Mouse (Mus musculus): Measurements from ENCODE around the gene 2610528A11Rik. TPM values are rescaled to one million over a fixed set of nuclear protein-coding genes. Genes with fewer than 3 reads are reported as not detected.
"Not testable (repeated sequence)": the region's sequence is repeated elsewhere in the genome, so short reads cannot be mapped to it uniquely, and the experiment has no call there.

The 2610528A11Rik gene
- total RNA-seq (2017) = 2.8 TPM in 1 of 2 replicates, not detected in the other

DNA sequence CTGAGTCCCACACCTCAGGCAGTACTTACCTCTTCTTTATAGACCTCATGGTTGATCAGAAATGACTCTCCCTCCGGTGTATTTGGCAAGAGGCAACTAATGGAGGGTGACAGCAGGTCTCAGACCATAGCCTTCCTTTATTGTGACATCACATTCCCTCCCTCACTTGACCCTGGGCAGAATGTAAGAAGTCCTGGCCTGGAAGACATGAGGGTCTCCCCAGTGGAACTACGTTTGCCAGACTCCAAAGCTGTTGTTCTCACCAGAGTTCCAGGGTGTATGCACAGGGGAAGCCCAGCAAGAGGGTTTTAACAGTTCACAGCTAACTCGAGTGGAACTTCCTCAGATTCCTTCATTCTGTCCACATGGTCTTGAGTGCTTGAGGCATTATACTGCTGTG, at the start of gene 2610528A11Rik:
TSS of gene 2610528A11Rik (minus strand) at position 101 of the 400 bp plus-strand sequence.
- ATAC-seq (replicated peaks; ENCODE audit: low read depth, poor library complexity, severe bottlenecking) = no peak

DNA sequence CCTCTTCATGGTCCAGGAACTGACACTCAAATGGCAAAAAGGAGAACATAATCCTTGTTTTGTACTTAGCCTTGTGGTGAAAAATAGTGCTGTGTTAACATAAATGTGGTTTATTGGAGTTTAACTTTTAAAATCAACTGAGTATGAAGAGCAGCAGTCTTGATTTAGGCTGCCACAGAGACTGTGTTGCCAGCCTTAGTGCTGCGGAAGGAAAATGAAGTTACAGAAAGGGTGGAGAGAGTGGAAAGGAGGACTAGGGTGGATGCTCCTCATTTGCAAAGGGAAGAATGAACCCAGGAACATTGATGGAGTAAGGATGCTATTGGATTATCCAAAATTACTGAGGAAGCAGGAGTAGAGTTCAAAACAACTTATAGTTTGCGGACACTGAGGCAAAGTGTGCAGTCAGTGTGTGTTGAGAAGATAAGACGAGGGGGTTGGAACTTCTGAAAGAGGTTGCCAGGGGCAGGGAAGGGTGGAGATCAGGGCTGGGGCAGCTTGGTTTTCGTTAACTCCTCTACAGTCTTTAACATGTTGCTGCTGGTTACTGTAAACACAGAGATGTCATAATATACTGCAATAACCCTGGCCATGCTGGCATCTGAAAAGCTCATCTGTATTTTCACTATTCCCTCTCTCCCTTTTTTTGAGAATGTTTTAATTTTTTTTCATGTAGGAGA, 49.6 kb upstream of the 2610528A11Rik start:
- peak; percentile 67 for ATAC-seq (replicated peaks; ENCODE audit: low read depth, poor library complexity, severe bottlenecking)

DNA sequence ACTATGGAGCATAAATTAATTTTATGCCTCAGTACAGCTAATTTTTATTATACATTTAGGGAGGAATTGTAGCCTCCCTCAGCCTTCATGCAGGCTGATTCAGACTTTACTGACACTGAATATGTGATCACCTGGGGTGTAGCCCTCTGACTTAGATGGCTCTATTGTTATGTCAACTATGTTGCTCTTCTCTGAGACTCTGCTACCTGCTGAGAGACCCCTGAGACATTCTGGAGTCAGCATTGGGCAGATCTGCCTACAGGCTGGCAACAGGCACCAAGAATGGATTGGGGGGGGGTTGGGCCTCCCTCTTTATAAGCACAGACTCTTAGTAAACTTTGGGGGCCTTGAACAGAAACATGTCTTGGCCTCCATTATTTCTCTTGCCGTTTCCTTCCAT, 40.6 kb upstream of the 2610528A11Rik start:
- no peak for ATAC-seq (replicated peaks; ENCODE audit: low read depth, poor library complexity, severe bottlenecking)

DNA sequence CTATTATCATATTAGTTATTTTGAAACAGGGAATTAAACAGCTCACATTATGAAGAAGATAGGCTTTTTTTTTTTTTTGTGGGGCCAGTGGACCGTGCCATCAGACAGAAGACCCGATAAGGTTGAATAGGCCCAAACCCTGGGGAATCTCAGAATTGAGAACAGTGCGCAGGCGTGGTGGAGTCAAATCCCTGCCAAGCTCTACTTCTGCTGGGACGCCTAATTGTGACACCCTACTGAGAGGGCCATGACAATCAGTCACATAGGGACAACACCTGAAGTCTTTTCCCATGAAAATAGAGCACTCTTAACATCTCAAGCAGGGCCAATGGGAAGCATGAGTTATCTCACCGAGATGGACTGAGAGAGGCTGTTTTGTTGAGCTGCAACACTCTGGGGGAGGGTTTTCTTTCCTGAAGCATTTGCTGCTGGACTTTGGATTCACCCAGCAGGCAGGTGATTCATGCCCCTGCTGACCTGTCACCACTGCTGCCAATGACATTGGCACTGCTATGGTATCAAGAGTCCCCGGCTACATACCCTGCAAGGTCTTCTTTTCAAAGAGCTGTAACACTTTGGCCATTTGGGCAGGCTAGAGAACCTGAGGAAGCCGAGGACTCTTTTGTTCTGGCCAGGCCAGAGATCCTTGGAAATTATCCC, 25.4 kb upstream of the 2610528A11Rik start:
- ATAC-seq (replicated peaks; ENCODE audit: low read depth, poor library complexity, severe bottlenecking) = no peak

DNA sequence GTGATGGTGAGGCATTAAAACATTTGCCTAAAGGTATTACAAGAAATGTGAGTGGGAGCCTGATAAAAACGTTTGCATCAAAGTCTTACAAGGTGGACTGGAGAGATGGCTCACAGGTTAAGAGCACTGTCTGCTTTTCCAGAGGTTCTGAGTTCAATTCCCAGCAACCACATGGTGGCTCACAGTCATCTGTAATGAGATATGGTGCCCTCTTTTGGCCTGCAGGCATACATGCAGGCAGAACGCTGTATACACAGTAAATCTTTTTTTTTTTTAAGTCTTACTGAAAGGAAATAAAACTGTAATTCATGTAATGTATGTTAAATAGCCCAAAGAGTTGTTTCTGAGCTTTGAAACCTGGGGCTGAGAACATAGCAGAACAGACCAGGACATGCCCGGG, 23.8 kb upstream of the 2610528A11Rik start:
- not testable (repeated sequence) for ATAC-seq (replicated peaks; ENCODE audit: low read depth, poor library complexity, severe bottlenecking)

DNA sequence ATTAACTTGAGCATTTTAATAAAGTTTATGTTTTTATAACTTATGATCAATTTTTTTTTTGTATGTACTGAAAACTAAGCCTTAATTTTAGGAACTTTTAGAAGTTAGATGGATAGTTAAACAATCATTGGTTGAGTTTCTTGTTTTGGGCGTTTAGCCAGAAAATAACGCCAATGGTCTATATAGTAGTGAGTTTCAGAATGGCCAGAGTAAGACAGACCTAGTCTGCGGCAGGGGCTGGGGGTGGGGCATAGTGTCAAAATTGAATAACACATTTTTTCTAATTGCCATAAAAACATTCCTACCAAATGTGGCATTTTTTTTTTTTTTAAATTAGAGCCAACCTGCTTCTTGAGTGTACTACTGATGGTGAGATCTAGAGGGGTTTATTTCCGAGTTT, 22.3 kb upstream of the 2610528A11Rik start:
- ATAC-seq (replicated peaks; ENCODE audit: low read depth, poor library complexity, severe bottlenecking) = no peak

DNA sequence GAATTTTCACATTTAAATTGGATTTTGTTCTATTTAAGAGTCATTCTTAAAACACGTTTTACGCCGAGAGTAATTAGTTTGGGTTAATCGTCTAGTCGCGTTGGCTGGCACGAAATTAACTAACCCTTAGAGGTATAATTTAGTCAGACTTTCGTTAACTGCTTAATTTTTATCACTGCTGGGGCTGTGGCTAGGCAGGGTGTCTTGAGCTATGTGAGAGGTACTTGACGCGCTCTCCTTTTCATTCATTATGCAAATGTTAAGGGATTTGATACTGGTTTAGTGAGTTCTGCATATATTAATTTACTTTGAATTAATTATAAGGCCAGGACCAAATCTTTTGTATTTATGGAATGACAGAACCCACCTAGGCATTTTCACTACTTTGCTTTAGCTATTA, 21.8 kb upstream of the 2610528A11Rik start:
- peak; percentile 15; the same call in 1 of the 2 replicates for ATAC-seq (replicated peaks; ENCODE audit: low read depth, poor library complexity, severe bottlenecking)

DNA sequence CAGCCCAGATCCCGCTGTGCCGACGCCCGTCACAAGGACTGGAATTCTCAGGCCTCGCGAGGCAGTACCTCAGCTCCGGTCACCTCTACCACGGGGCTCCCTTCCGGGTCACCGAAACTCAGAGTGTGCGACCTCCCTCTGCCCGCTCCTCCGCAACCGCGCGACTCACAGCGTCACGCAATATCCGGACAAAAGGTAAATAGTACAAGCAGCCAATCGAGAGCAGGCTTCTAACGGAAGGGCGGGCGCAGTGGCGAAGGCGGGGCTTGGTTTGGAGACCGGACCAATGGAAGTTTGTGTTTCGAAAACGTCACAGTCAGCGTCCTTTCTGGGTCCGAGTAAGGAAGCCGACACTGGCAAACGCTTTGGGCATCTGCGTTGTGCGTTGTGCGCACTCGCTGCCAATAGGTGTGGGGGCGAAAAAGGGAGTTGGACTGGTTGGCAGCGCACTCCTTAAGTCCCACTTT, 21.3 kb upstream of the 2610528A11Rik start, which contains the start of gene Ghitm:
TSS of gene Ghitm (minus strand) at position 146 of the 467 bp plus-strand sequence.
- peak; percentile 95 for ATAC-seq (replicated peaks; ENCODE audit: low read depth, poor library complexity, severe bottlenecking)

DNA sequence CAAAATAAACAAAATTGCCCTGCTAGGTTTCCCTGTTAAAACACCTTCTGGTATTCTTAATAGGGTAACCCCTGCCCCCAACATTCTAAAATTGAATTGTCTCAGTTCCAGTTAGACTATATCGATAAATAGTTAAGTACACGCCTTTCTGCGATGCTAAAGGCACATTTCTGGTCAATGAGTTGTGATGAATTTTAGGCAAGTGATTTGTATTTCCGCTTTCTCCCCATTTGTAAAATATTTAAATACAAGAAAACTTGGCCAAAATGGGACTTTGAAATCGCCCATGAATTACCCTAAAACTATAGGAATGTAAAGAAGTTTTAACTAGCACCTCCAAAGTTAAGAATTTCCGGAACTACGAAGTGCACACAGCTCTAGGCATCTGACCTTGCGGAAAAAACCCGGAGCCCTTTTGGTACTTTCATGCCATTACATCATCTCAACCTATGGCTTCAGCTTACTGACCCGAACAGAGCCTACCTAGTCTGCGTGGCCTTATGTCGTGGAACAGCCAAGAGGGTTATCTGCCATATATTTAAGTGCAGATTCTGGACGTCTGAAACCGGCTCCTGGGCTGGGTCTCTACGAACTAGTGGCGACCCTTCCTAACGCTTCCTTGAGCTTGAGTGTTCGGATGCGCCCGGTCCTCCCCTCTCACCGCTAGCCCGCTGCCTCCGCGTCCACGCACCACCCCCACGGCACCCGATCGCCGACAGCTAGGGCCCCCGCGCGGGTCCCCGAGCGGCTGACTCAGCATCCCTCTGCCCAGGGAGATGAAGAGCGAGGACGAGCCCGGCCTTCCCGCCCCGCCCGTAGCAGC, 20.7 kb upstream of the 2610528A11Rik start:
- ATAC-seq (replicated peaks; ENCODE audit: low read depth, poor library complexity, severe bottlenecking) = peak; percentile 50

DNA sequence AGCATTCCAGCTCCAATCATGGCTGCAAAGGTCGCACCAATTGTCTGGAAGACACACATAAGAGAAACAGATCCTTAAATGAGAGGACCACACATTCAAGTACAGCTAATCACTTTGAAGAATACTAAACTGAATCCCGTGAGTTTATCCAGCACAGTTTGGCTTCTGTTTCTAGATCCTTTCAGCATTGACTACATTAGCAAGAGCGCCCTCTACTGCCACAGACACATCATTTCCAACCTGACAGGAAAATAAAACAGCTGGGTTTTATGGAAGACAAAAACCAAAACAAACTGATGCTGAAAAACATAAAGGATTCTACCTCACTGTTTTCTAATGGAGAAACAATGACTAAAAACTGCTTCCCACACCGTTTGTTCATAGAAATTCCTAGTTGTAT, 13.8 kb upstream of the 2610528A11Rik start:
- ATAC-seq (replicated peaks; ENCODE audit: low read depth, poor library complexity, severe bottlenecking) = peak; percentile 80; the same call in 1 of the 2 replicates

DNA sequence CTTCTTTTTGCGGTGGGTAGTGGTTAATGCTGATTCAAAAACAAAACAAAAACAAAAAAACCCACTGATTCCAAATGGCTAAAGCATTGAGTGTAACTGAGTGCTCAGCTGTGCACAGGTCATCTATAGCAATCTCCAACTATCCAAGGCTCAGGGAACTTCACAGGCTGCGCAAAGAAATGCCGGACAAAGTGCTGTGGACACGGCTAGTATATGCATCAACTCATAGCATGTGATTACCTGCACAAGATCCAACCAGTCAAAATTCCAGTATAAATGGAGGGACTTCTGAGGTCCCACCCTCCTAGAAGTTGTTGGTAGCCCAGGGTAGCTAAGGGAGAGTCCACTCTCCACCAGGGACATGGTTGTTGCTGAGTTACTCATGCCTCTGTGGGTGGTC, 5.4 kb upstream of the 2610528A11Rik start:
- no peak for ATAC-seq (replicated peaks; ENCODE audit: low read depth, poor library complexity, severe bottlenecking)

DNA sequence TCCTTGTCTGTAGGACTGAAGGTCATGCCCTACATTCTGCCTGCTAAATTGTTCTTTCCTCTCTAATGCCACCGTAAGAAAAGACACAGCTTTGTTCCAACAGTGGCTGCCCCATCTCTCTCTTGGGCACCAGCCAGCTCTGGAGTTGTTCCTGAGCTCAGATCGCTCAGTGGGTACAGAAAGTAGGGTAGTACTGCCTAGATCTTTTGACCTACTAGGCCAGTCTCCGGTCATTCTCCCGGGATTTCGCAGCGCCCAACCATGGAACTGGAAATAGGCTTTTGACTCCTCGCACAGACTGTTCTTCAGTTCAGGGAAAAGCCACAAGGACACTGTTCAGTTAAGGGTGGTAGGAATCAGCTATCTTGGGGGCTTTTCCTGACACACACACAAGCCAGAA, 891 bp downstream of the 2610528A11Rik start:
- ATAC-seq (replicated peaks; ENCODE audit: low read depth, poor library complexity, severe bottlenecking) = no peak

DNA sequence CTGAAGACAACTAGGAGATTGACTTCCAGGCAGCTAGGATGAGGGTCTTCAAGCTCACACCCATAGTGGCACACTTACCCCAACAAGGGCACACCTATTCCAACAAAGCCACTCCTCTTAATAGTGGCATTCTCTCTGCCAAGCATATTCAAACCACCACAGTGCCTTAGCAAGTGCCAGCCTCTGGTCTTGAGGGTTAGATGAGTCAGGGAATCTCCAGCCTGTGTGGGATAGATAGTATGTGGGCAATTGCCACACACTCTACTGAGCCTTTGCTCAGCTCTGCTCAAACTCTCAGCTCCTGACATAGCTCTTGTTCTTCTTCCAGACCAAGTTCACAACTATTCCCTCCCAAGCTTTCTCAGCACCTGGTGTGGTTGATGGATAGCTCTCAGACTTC, 2.5 kb downstream of the 2610528A11Rik start:
- 0 out of 2 replicates have a peak, but pooled peaks have one; percentile 47 for ATAC-seq (replicated peaks; ENCODE audit: low read depth, poor library complexity, severe bottlenecking)

DNA sequence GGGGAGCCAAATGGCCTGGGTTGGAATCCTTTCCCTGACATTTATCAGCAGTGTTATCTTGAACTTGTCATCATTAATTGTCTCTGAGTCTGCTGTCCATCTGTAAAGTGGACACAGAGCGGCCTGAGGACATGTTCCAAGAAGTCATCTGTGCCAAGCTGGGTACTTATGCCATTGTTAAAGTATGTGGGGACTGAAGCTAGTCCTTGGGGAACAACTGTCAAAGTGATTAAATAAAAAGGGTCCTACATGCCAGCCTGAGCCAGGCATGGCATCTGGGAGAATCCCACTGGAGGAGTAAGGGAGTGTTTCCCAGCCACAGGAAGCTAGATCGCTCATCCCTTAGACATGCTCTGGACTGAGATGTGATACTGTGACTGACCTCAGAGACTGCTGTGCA, 3.4 kb downstream of the 2610528A11Rik start:
- no peak for ATAC-seq (replicated peaks; ENCODE audit: low read depth, poor library complexity, severe bottlenecking)

DNA sequence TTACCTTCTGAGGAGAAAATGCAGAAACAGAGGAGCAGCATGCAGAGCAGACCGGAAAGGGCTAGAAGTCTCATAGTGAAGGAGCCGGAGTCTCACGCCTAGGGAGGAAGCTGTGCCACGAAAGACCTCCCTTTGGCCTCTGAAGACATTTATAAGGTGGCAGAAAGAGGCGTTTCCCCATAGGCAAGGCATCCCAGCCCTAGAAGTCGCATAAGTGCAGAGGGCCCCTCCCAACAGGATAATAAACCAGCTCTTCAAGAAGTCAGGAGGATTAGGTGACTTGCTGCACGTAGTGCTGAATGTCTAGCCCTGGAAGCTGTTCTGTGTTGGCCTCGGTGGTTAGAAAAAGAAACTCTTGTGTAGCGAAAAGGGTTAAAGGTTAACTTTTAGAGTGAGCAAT, 3.8 kb downstream of the 2610528A11Rik start:
- ATAC-seq (replicated peaks; ENCODE audit: low read depth, poor library complexity, severe bottlenecking) = 0 out of 2 replicates have a peak, but pooled peaks have one; percentile 8

DNA sequence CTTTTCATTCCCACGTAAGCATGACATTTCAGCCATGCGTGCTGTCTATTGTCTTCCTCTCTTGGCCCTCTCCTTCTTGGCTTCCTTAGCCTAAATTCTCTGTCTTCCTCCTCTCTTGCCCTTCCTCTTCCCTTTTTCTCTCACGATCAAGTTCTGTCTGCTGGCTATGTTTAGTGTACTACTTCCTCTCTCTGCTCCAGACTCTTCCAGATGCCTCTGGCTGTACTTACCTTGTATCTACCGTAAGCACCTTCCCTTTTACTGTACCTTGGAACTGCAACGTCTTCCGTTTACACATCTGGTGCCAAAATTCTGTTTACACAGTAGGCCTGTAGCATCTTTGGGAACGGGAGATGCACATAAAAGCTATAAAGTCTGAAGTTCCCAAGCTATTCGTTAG, 4.4 kb downstream of the 2610528A11Rik start:
- 0 out of 2 replicates have a peak, but pooled peaks have one; percentile 29 for ATAC-seq (replicated peaks; ENCODE audit: low read depth, poor library complexity, severe bottlenecking)

DNA sequence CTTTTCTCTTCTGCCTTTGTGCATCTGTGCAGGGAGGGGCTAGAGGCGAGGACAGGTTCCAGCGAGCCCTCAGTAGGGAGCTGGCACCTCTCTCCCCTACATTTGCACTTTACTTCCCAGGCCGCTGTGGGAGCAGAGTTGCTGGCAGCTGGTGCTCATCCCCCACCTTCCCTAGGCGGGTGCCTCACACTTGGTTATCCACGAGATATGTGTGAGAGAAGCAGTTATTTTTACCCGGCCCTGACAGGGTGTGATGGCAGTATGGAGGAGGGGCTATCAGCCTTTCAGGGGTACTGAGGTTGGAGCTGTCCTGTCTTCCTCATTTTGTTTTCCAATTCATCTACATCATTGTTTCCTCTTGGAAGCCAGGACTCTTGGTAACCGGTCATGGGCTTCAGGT, 8.0 kb downstream of the 2610528A11Rik start:
- ATAC-seq (replicated peaks; ENCODE audit: low read depth, poor library complexity, severe bottlenecking) = no peak

DNA sequence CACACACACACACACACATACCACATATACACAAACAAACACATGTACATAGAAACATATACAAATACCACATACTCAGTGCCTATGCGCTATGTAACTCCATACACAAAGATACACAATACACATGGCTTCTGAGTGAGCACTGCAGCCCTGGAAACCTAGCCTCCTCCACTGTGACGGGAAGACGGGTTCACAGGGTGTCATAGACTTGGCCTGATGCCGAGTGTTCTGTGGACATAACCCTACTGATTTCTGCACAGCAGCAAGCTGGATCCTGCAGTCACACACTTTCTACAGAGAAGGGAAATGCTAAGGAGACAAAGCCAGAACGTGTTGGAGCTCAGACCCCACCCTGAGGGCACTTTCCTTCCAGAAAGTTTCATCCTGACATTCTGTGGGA, 9.1 kb downstream of the 2610528A11Rik start:
- no peak for ATAC-seq (replicated peaks; ENCODE audit: low read depth, poor library complexity, severe bottlenecking)

DNA sequence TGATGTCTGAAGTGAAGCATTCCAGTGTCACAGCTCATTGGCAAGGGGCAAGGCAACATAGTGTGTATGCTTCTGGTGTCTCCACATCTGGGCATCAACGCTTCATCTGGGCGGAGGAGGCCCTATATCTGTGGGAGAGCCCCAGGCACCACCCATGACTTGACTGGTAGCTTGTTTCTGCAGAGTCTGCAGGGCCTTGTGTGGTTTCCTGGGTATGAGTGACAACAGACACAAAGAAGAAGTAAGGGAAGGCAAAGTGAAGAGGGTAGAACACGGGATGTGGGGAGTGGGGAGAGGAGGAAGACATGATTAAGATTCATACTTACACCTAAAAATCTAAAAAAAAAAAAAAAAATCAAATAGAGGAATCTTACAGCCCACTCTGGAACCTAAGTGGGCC, 11.3 kb downstream of the 2610528A11Rik start:
- ATAC-seq (replicated peaks; ENCODE audit: low read depth, poor library complexity, severe bottlenecking) = peak; percentile 36; the same call in 1 of the 2 replicates

DNA sequence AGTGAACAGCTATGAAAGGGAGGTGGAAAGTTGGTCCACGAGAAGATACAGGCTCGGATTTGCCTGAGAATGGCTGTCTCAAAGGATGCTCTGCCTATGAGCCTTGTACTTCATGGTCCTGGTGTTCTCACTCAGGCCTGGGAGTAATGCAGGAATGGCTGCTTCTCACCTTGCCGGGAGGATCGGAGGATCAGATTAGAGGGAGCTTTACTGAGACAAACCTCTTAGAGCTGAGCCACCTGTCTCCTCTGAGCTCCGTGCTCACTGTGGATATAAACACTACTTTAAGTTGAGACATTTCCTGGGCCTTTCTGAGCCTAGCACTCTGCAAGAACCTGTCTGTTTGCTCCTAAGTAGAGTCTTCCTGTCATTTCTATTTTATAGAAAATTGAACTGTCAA, 12.3 kb downstream of the 2610528A11Rik start:
- no peak for ATAC-seq (replicated peaks; ENCODE audit: low read depth, poor library complexity, severe bottlenecking)

Measured in common myeloid progenitor, adult 5-6 weeks (primary cell).